Comparison of ENCODE assay signal across 8 mouse cellular contexts in genomic region chr16:33560281-33560680, GRCm38 (mm10). TPM values are rescaled to one million over a fixed set of nuclear protein-coding genes. Genes with fewer than 3 reads are reported as not detected.
DNase-seq lines count a peak whose midpoint lies in the region; ATAC-seq lines count a peak whose summit lies in the region.

No protein-coding gene starts in this region.

- peak overlapping the region; percentile 45 for H3K9ac ChIP-seq in lung, embryonic 16.5 days (ENCODE audit: low read length)

- peaks cover 35% of the 10 kb centered on the region for H3K4me1 ChIP-seq in hindbrain, embryonic 10.5 days (replicated peaks)
- peaks cover 20% of the 10 kb centered on the region for H3K4me1 ChIP-seq in lung, embryonic 16.5 days (replicated peaks; ENCODE audit: control insufficient read depth, insufficient read depth, low read length)

- ATAC-seq in lung, embryonic 16.5 days (ENCODE audit: low read depth) = peak; percentile 92

- WGBS in hindbrain, embryonic 10.5 days = 2% methylated on average over 6 of the region's 6 CpGs
- WGBS in lung, embryonic 16.5 days = 2% methylated on average over 6 of the region's 6 CpGs

- no peaks in the 10 kb centered on the region for H3K9me3 ChIP-seq in hindbrain, embryonic 10.5 days
- no peaks in the 10 kb centered on the region for H3K9me3 ChIP-seq in lung, embryonic 16.5 days (ENCODE audit: control insufficient read depth, low read length)

- 0 out of 2 replicates have a peak overlapping the region, but pooled peaks have one; percentile 23 for H3K4me2 ChIP-seq in lung, embryonic 16.5 days (ENCODE audit: low read depth, low read length)

- H3K27ac ChIP-seq in hindbrain, embryonic 10.5 days = peak overlapping the region; percentile 85
- H3K27ac ChIP-seq in lung, embryonic 16.5 days (ENCODE audit: low read length) = peak overlapping the region; percentile 47; the same call in 1 of the 2 replicates

- no peak overlapping the region for H3K4me3 ChIP-seq in hindbrain, embryonic 10.5 days
- no peak overlapping the region for H3K4me3 ChIP-seq in lung, embryonic 16.5 days (ENCODE audit: low read length)

- peak; percentile 83 for DNase-seq in Muller cell, postnatal 12 days (ENCODE audit: inconsistent ontology term)
- peak; percentile 83 for DNase-seq in cerebellum, adult 8-10 months
- DNase-seq in frontal cortex, adult 2 months (ENCODE audit: extremely low spot score in 1 of 2, low spot score in 1 of 2) = peak; percentile 38 to 67
- DNase-seq in hindbrain, embryonic 10.5 days (ENCODE audit: low spot score) = peak; percentile 91
- DNase-seq in layer of hippocampus, adult 9-10 months (ENCODE audit: low spot score) = peak; percentile 18
- peak; percentile 75 for DNase-seq in retina, postnatal 7 days (ENCODE audit: low read depth, low spot score)
- DNase-seq in urinary bladder, postnatal 14 days (ENCODE audit: low spot score) = peak; percentile 89

- H3K36me3 ChIP-seq in hindbrain, embryonic 10.5 days = no peaks in the 10 kb centered on the region
- H3K36me3 ChIP-seq in lung, embryonic 16.5 days (ENCODE audit: control insufficient read depth, insufficient read depth, low read length) = no peaks in the 10 kb centered on the region

- H3K27me3 ChIP-seq in hindbrain, embryonic 10.5 days (ENCODE audit: insufficient read depth, poor library complexity, severe bottlenecking) = no peaks in the 10 kb centered on the region
- no peaks in the 10 kb centered on the region for H3K27me3 ChIP-seq in lung, embryonic 16.5 days (ENCODE audit: control insufficient read depth, insufficient read depth, low read depth, low read length)

RNA-seq across cellular contexts. Expression of gene Slc12a8, which starts 43.2 kb away (rescaled TPM):
- polyA plus RNA-seq in frontal cortex, adult 2 months (2012; rRNA removed) = 2.0 and 2.8 TPM in 2 replicates
- 0.81 and 0.96 TPM in 2 replicates for polyA plus RNA-seq in hindbrain, embryonic 10.5 days (2016; fragmentation: Nextera tagmentation; extraction: Ambion mirVana)
- 0.39 and 1.0 TPM in 2 replicates for polyA plus RNA-seq in lung, embryonic 16.5 days (2015; fragmentation: Nextera tagmentation; extraction: Ambion mirVana)

Comparison
In these comparisons a context has a peak if more than half of its experiments do, and no peak if none do; other contexts are left out.
1. DNase-seq: peak in every context shown above with its lines; median percentile 91 in hindbrain, embryonic 10.5 days; 89 in urinary bladder, postnatal 14 days; 83 in Muller cell, postnatal 12 days; 83 in cerebellum, adult 8-10 months; 75 in retina, postnatal 7 days; 52 in frontal cortex, adult 2 months; 18 in layer of hippocampus, adult 9-10 months.